Mouse (Mus musculus): ENCODE measurements around the gene Fam114a1. TPM values are rescaled to one million over a fixed set of nuclear protein-coding genes. Genes with fewer than 3 reads are reported as not detected.
A peak's percentile ranks its signal among the peaks of the same experiment; 100 is the strongest.

Gene Fam114a1
- polyA plus RNA-seq, 1 experiment from 2014 or later, result 41.4 TPM

GRCm38 (mm10) chr5:65011901-65012573, 42.2 kb downstream of the Fam114a1 start:
- H3K27me3 ChIP-seq, result no peaks in the 10 kb centered on the region
- H3K27ac ChIP-seq, result 0 out of 2 replicates have a peak overlapping the region, but pooled peaks have one; percentile 33
- no peaks in the 10 kb centered on the region for H3K4me1 ChIP-seq
- H3K9ac ChIP-seq, result no peak overlapping the region
- no peak for ATAC-seq (replicated peaks; ENCODE audit: low FRiP score)
- peaks cover 39% of the 10 kb centered on the region for H3K36me3 ChIP-seq
- H3K4me2 ChIP-seq, result no peak overlapping the region
- H3K9me3 ChIP-seq (replicated peaks), result peaks cover 8% of the 10 kb centered on the region
- WGBS, result 22% methylated on average over 7 of the region's 7 CpGs
- no peak overlapping the region for H3K4me3 ChIP-seq (replicated peaks)

- Histone ChIP-seq H3K4me2 (no peak overlapping the region), H3K4me1 (0 out of 2 replicates have a peak, but pooled peaks cover 8% of the 10 kb centered on the region), H3K27me3 (no peaks in the 10 kb centered on the region), H3K9me3 (replicated peaks) (no peaks in the 10 kb centered on the region), H3K4me3 (replicated peaks) (no peak overlapping the region), H3K27ac (no peak overlapping the region), H3K36me3 (peaks cover 32% of the 10 kb centered on the region), H3K9ac (no peak overlapping the region)
- no peak for ATAC-seq (replicated peaks; ENCODE audit: low FRiP score)
- WGBS, result 79% methylated on average over 3 of the region's 3 CpGs
Measured at GRCm38 (mm10) chr5:65015508-65015907, 45.6 kb downstream of the Fam114a1 start.

- Histone ChIP-seq H3K4me2 (no peak overlapping the region), H3K4me1 (0 out of 2 replicates have a peak, but pooled peaks cover 8% of the 10 kb centered on the region), H3K9me3 (replicated peaks) (no peaks in the 10 kb centered on the region), H3K27me3 (no peaks in the 10 kb centered on the region), H3K27ac (no peak overlapping the region), H3K9ac (no peak overlapping the region), H3K4me3 (replicated peaks) (no peak overlapping the region), H3K36me3 (peaks cover 48% of the 10 kb centered on the region)
- no peak for ATAC-seq (replicated peaks; ENCODE audit: low FRiP score)
- WGBS, result 80% methylated on average over 8 of the region's 8 CpGs
Measured at GRCm38 (mm10) chr5:65019109-65019508, 49.2 kb downstream of the Fam114a1 start.

- 0 out of 2 replicates have a peak, but pooled peaks have one; percentile 56 for ATAC-seq (replicated peaks; ENCODE audit: low FRiP score)
- Histone ChIP-seq H3K9me3 (replicated peaks) (no peaks in the 10 kb centered on the region), H3K36me3 (peaks cover 51% of the 10 kb centered on the region), H3K4me1 (0 out of 2 replicates have a peak, but pooled peaks cover 8% of the 10 kb centered on the region), H3K4me2 (no peak overlapping the region), H3K4me3 (replicated peaks) (no peak overlapping the region), H3K27me3 (no peaks in the 10 kb centered on the region), H3K9ac (no peak overlapping the region), H3K27ac (no peak overlapping the region)
- WGBS, result 53% methylated on average over 7 of the region's 7 CpGs
Measured at GRCm38 (mm10) chr5:65019823-65020222, 50.0 kb downstream of the Fam114a1 start.

- 88% methylated on average over 4 of the region's 4 CpGs for WGBS
- H3K36me3 ChIP-seq, result peaks cover 46% of the 10 kb centered on the region
Measured at GRCm38 (mm10) chr5:65022006-65022405, 52.1 kb downstream of the Fam114a1 start.

GRCm38 (mm10) chr5:65024641-65025040, 54.8 kb downstream of the Fam114a1 start:
- H3K27ac ChIP-seq, result no peak overlapping the region
- no peak overlapping the region for H3K9ac ChIP-seq
- H3K4me1 ChIP-seq, result peaks cover 15% of the 10 kb centered on the region
- H3K9me3 ChIP-seq (replicated peaks), result no peaks in the 10 kb centered on the region
- no peak overlapping the region for H3K4me2 ChIP-seq
- no peak overlapping the region for H3K4me3 ChIP-seq (replicated peaks)
- ATAC-seq (replicated peaks; ENCODE audit: low FRiP score), result no peak
- peaks cover 41% of the 10 kb centered on the region for H3K36me3 ChIP-seq
- 90% methylated on average over 2 of the region's 2 CpGs for WGBS
- H3K27me3 ChIP-seq, result no peaks in the 10 kb centered on the region

More at GRCm38 (mm10) chr5:65022006-65022405, 52.1 kb downstream of the Fam114a1 start:
- Histone ChIP-seq H3K27ac (no peak overlapping the region), H3K9ac (no peak overlapping the region), H3K4me1 (0 out of 2 replicates have a peak, but pooled peaks cover 8% of the 10 kb centered on the region), H3K4me2 (no peak overlapping the region), H3K27me3 (no peaks in the 10 kb centered on the region), H3K9me3 (replicated peaks) (no peaks in the 10 kb centered on the region), H3K4me3 (replicated peaks) (no peak overlapping the region)
- ATAC-seq (replicated peaks; ENCODE audit: low FRiP score), result no peak

GRCm38 (mm10) chr5:65025916-65026315, 56.0 kb downstream of the Fam114a1 start:
- no peak overlapping the region for H3K4me3 ChIP-seq (replicated peaks)
- 49% methylated on average over 6 of the region's 6 CpGs for WGBS

GRCm38 (mm10) chr5:65026776-65027175, 56.9 kb downstream of the Fam114a1 start:
- no peak overlapping the region for H3K27ac ChIP-seq
- ATAC-seq (replicated peaks; ENCODE audit: low FRiP score), result no peak
- 71% methylated on average over 9 of the region's 9 CpGs for WGBS
- H3K4me2 ChIP-seq, result no peak overlapping the region
- H3K9me3 ChIP-seq (replicated peaks), result no peaks in the 10 kb centered on the region
- H3K9ac ChIP-seq, result no peak overlapping the region
- peaks cover 8% of the 10 kb centered on the region for H3K4me1 ChIP-seq
- peaks cover 51% of the 10 kb centered on the region for H3K36me3 ChIP-seq
- no peaks in the 10 kb centered on the region for H3K27me3 ChIP-seq
- H3K4me3 ChIP-seq (replicated peaks), result no peak overlapping the region

More at GRCm38 (mm10) chr5:65025916-65026315, 56.0 kb downstream of the Fam114a1 start:
- Histone ChIP-seq H3K27me3 (no peaks in the 10 kb centered on the region), H3K9ac (no peak overlapping the region), H3K27ac (no peak overlapping the region), H3K4me1 (peaks cover 8% of the 10 kb centered on the region), H3K36me3 (peaks cover 50% of the 10 kb centered on the region), H3K4me2 (no peak overlapping the region), H3K9me3 (replicated peaks) (no peaks in the 10 kb centered on the region)
- ATAC-seq (replicated peaks; ENCODE audit: low FRiP score), result no peak

GRCm38 (mm10) chr5:65028019-65028418, 58.1 kb downstream of the Fam114a1 start:
- no peak overlapping the region for H3K4me3 ChIP-seq (replicated peaks)
- no peak overlapping the region for H3K27ac ChIP-seq
- H3K27me3 ChIP-seq, result no peaks in the 10 kb centered on the region
- H3K4me1 ChIP-seq, result peaks cover 8% of the 10 kb centered on the region
- WGBS, result 45% methylated on average over 9 of the region's 9 CpGs
- no peak overlapping the region for H3K4me2 ChIP-seq
- no peak for ATAC-seq (replicated peaks; ENCODE audit: low FRiP score)
- no peaks in the 10 kb centered on the region for H3K9me3 ChIP-seq (replicated peaks)
- peaks cover 49% of the 10 kb centered on the region for H3K36me3 ChIP-seq
- H3K9ac ChIP-seq, result no peak overlapping the region

- Histone ChIP-seq H3K36me3 (peaks cover 32% of the 10 kb centered on the region), H3K4me1 (peaks cover 12% of the 10 kb centered on the region), H3K9ac (no peak overlapping the region), H3K27me3 (no peaks in the 10 kb centered on the region), H3K9me3 (replicated peaks) (no peaks in the 10 kb centered on the region), H3K27ac (no peak overlapping the region), H3K4me2 (no peak overlapping the region), H3K4me3 (replicated peaks) (no peak overlapping the region)
- 82% methylated on average over 13 of the region's 13 CpGs for WGBS
- no peak for ATAC-seq (replicated peaks; ENCODE audit: low FRiP score)
Measured at GRCm38 (mm10) chr5:65036597-65036996, 66.7 kb downstream of the Fam114a1 start.

- Histone ChIP-seq H3K9me3 (replicated peaks) (no peaks in the 10 kb centered on the region), H3K27me3 (no peaks in the 10 kb centered on the region), H3K27ac (peak overlapping the region; percentile 76), H3K4me3 (replicated peaks) (no peak overlapping the region), H3K4me1 (peaks cover 12% of the 10 kb centered on the region), H3K9ac (no peak overlapping the region), H3K4me2 (no peak overlapping the region), H3K36me3 (peaks cover 26% of the 10 kb centered on the region)
- WGBS, result 72% methylated on average over 9 of the region's 9 CpGs
- ATAC-seq (replicated peaks; ENCODE audit: low FRiP score), result no peak
Measured at GRCm38 (mm10) chr5:65038305-65038704, 68.4 kb downstream of the Fam114a1 start.

GRCm38 (mm10) chr5:65038811-65039571, 69.1 kb downstream of the Fam114a1 start:
- no peak overlapping the region for H3K4me3 ChIP-seq (replicated peaks)
- H3K27me3 ChIP-seq, result no peaks in the 10 kb centered on the region
- ATAC-seq (replicated peaks; ENCODE audit: low FRiP score), result peak; percentile 52; the same call in 1 of the 2 replicates
- H3K36me3 ChIP-seq, result peaks cover 21% of the 10 kb centered on the region
- H3K4me1 ChIP-seq, result peaks cover 12% of the 10 kb centered on the region
- H3K4me2 ChIP-seq, result no peak overlapping the region
- WGBS, result 58% methylated on average over 11 of the region's 11 CpGs
- H3K9ac ChIP-seq, result no peak overlapping the region
- no peaks in the 10 kb centered on the region for H3K9me3 ChIP-seq (replicated peaks)
- peak overlapping the region; percentile 85 for H3K27ac ChIP-seq
